Mouse (Mus musculus) heart, embryonic 14.5 days (tissue): Measurements from ENCODE around the gene Aagab. TPM values are rescaled to one million over a fixed set of nuclear protein-coding genes. Genes with fewer than 3 reads are reported as not detected.

Experiments
- ATAC-seq: fragments of 200-750 bp; cut with Nextera tagmentation; 2 replicates; pipeline ENCODE4 v1.8.0; 2017; ENCODE audit warnings: low read depth, moderate TSS enrichment; ENCODE audit not compliant: insufficient number of reproducible peaks, insufficient read depth, low FRiP score
- H3K27ac ChIP-seq, 2 experiments: fragments of 200-500 bp in 1 of 2; fragments of 300-500 bp in 1 of 2; sonication (generic) in 1 of 2; replicated peaks in 1 of 2; 2 replicates each; pipeline ENCODE4 v1.5.1; 2012 to 2014; ENCODE audit warnings: low read depth in 2 of 2, low read length in 2 of 2, control low read depth in 1 of 2, mild to moderate bottlenecking in 1 of 2, mixed read lengths in 1 of 2; ENCODE audit not compliant: control insufficient read depth in 1 of 2, insufficient read depth in 1 of 2
- H3K27me3 ChIP-seq: fragments of 300-500 bp; sonication (generic); 2 replicates; pipeline ENCODE4 v1.6.1; 2014; ENCODE audit warnings: mild to moderate bottlenecking, low read length, control low read depth; ENCODE audit not compliant: control insufficient read depth, insufficient read depth
- H3K36me3 ChIP-seq: fragments of 300-500 bp; sonication (generic); 2 replicates; pipeline ENCODE4 v1.6.1; 2014; ENCODE audit warnings: mild to moderate bottlenecking, control low read depth, low read length, mixed read lengths; ENCODE audit not compliant: control insufficient read depth, insufficient read depth
- H3K4me1 ChIP-seq, 2 experiments: fragments of 200-500 bp in 1 of 2; fragments of 300-500 bp in 1 of 2; sonication (generic) in 1 of 2; 2 replicates each; pipeline ENCODE4 v1.6.1; 2012 to 2014; ENCODE audit warnings: low read length in 2 of 2, control low read depth in 1 of 2, mixed read lengths in 1 of 2; ENCODE audit not compliant: control insufficient read depth in 2 of 2, insufficient read depth in 2 of 2
- H3K4me2 ChIP-seq: fragments of 300-500 bp; sonication (generic); 2 replicates; pipeline ENCODE4 v1.6.1; 2014; ENCODE audit warnings: mild to moderate bottlenecking, low read length
- H3K4me3 ChIP-seq, 2 experiments: fragments of 200-500 bp in 1 of 2; fragments of 300-500 bp in 1 of 2; sonication (generic) in 1 of 2; 2 replicates each; pipeline ENCODE4 v1.5.1; 2012 to 2014; ENCODE audit warnings: low read length in 2 of 2, mild to moderate bottlenecking in 2 of 2, control low read depth in 1 of 2, low read depth in 1 of 2, moderate library complexity in 1 of 2; ENCODE audit not compliant: control insufficient read depth in 1 of 2, insufficient read depth in 1 of 2
- H3K9ac ChIP-seq: fragments of 300-500 bp; sonication (generic); 2 replicates; pipeline ENCODE4 v1.6.1; 2014; ENCODE audit warnings: mild to moderate bottlenecking, low read length
- H3K9me3 ChIP-seq: fragments of 300-500 bp; sonication (generic); 2 replicates; pipeline ENCODE4 v1.6.1; 2016; ENCODE audit warnings: low read length, control low read depth; ENCODE audit not compliant: control insufficient read depth
- WGBS: fragments of 180-500 bp; shearing (Covaris S2); extraction: QIAGEN DNeasy Blood & Tissue Kit; methylation state at CpG from one replicate; pipeline ENCODE4 v1.1.7; 2014; 5-methylcytosine and 5-hydroxymethylcytosine counted together
- polyA plus RNA-seq: library from polyadenylated mRNA; unstranded; fragments of >200 nt; fragmentation: Nextera tagmentation; extraction: Ambion mirVana; gene quantifications from 2 replicates; pipeline ENCODE4 v1.2.1, GENCODE M21; 2014

The Aagab gene
- polyA plus RNA-seq, 1 experiment from 2014 or later = 28.5 TPM

DNA sequence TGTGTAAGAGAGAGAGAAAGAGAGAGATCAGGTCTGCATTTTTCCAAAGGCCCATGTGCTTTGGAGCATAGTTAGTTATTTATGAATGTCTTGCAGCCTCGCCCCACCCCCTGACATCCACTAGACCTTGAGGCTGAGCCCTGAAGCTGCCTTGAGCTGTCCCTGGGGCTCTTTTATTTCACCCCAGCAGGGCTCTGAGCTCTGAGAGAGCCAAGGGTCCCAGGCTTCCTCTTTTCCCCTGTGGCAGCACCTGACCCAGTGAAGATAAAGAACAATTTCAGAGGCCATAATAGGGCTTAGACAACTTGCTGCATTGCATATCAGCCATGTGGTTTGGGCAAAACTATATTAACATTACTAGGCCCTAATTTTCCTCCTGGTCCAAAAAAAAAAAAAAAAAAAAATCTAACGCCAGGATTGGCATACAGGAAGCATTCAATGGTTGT lies 61.9 kb downstream of the Aagab start:
- 75% methylated on average over 2 of the region's 2 CpGs for WGBS
- H3K4me2 ChIP-seq = no peak overlapping the region
- H3K9me3 ChIP-seq = no peaks in the 10 kb centered on the region
- peaks cover 36% of the 10 kb centered on the region for H3K36me3 ChIP-seq
- H3K4me3 ChIP-seq = no peak overlapping the region
- ATAC-seq = no peak
- peaks cover 51 to 66% of the 10 kb centered on the region in 2 experiments for H3K4me1 ChIP-seq
- no peaks in the 10 kb centered on the region for H3K27me3 ChIP-seq
- no peak overlapping the region for H3K9ac ChIP-seq
- no peak overlapping the region for H3K27ac ChIP-seq

DNA sequence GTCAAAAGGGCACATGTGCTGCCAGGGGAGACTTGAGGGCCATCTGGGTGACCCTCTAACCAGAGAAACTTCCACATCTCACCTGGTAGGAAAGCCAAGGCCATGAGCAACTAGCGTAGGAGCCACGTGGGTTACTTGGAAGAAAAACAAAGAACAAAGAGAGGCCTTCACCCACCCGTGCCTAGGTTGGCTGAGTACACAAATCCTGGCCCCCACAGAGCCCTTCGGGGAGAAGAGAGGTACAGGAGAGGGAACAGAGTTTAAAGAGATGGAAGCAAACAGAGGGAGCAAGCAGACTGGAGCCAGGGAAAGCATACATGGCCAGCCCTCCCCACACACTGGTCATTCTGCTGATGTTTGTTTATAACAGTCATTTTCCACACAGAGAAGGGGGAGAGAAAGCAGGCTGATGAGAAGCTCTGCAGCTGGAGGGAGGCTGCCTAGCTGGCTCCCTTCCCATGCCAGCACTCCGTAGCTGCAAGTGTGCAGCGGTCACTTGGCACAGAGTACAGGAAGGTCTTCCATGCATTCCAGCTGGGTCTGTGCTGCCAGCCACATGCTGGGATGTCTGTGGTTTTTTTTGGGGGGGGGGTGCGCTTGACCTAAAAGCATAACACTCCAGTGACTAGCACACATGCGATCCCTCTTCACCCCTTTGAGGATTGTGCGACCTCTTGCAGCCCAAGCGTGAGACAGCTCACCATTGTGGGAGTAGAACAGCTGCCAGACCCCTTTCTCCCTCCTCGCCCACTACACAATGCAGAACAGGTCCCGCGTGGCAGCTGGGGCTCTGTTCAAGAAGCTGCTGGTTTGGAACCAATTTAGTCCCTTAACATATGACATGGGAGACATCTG lies 62.6 kb downstream of the Aagab start:
- H3K4me2 ChIP-seq = no peak overlapping the region
- H3K27me3 ChIP-seq = no peaks in the 10 kb centered on the region
- H3K36me3 ChIP-seq = peaks cover 36% of the 10 kb centered on the region
- peaks cover 51 to 66% of the 10 kb centered on the region in 2 experiments for H3K4me1 ChIP-seq
- peak overlapping the region in 1 of 2 experiments; percentile 53; a peak in 2 of 4 replicates for H3K27ac ChIP-seq
- ATAC-seq = 0 out of 2 replicates have a peak, but pooled peaks have one; percentile 17
- no peak overlapping the region for H3K4me3 ChIP-seq
- no peaks in the 10 kb centered on the region for H3K9me3 ChIP-seq
- WGBS = 67% methylated on average over 13 of the region's 13 CpGs
- H3K9ac ChIP-seq = no peak overlapping the region; the same call in 1 of the 2 replicates

DNA sequence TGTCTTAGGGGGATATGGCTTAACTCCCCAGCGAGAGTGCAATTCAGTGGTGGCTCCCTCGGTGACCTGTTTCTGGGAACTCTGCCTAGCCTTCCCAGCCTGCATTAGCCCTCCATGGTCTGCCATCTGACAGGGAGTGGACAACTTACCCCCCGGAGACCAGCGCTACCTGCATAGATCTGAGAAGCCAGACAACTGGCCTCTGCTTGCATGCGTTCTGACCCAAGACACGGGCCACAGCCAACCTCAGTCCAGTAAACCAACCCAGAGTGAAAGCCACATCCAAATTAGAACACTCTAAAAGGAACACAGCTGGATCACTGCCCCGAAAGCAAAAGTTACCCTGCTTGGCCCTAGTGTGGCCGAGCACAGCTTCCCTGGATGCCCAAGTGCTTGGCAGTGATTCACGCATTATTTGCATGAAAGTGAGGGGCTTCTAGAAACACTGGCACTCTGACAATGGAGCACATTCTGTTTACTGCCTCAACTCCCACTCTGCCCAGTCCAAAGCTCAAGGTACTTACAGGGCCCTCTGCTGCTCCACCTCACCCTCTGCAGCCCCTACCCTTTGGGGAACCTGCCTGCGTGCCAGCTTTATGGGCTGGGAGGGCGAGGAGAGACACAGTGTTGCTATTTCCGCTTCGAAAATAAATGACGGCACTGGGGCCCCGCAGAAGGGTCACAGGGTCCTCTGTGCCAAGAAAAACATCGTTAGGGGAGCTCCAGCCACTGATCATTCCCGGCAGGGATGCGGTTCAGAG lies 64.3 kb downstream of the Aagab start:
- H3K4me2 ChIP-seq = peak overlapping the region; percentile 36; the same call in 1 of the 2 replicates
- no peaks in the 10 kb centered on the region for H3K9me3 ChIP-seq
- WGBS = 39% methylated on average over 18 of the region's 18 CpGs
- peak overlapping the region; percentile 29 to 71 for H3K27ac ChIP-seq
- ATAC-seq = peak; percentile 68
- peak overlapping the region; percentile 58; the same call in 1 of the 2 replicates for H3K9ac ChIP-seq
- peaks cover 51 to 68% of the 10 kb centered on the region in 2 experiments for H3K4me1 ChIP-seq
- peaks cover 28% of the 10 kb centered on the region for H3K36me3 ChIP-seq
- H3K4me3 ChIP-seq = no peak overlapping the region
- H3K27me3 ChIP-seq = no peaks in the 10 kb centered on the region

DNA sequence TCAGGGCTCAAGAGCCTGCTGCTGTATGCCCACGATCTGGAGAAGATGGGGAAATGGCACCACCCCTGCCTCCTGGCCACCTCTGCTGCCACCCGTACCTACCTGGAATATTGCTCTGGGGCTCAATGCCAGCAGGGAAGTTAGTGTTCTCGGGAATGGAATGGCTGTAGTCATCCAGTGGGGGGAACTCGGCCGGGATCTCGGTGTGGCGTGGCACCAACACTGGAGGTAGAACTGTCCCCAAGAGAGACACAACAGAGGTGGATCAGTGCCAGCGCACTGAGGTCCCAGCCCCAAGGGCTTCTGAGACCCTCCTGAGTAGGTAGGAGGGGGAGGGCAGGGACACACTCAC lies 64.9 kb downstream of the Aagab start:
- H3K9ac ChIP-seq = peak overlapping the region; percentile 58
- H3K4me1 ChIP-seq = peaks cover 52 to 73% of the 10 kb centered on the region in 2 experiments
- 63% methylated on average over 8 of the region's 8 CpGs for WGBS
- H3K27ac ChIP-seq = peak overlapping the region; percentile 30 to 71; a peak in 2 of 4 replicates
- ATAC-seq = no peak
- H3K4me3 ChIP-seq = no peak overlapping the region
- peak overlapping the region; percentile 36; the same call in 1 of the 2 replicates for H3K4me2 ChIP-seq
- H3K36me3 ChIP-seq = peaks cover 22% of the 10 kb centered on the region
- no peaks in the 10 kb centered on the region for H3K9me3 ChIP-seq
- no peaks in the 10 kb centered on the region for H3K27me3 ChIP-seq

DNA sequence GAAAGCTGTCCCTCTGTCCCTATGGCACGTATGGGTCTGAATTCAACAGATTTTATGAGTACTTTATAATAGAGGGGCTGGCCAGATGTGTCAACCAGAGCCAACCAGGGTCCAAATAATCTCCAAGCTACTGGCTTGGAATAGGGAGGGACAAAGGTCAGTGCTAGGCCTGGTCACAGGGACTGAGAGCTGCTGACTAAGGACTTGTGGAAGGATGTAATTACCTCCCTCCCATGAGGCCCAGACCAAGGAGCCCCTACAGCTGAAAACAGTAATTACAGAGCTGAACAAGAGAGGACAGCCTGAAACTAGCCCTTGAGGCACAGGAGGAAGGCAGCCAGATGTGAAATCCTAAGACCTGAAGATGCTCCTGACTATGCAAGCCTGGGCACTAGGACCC lies 66.2 kb downstream of the Aagab start:
- Histone ChIP-seq H3K27me3 (no peaks in the 10 kb centered on the region), H3K36me3 (peaks cover 10% of the 10 kb centered on the region), H3K4me2 (no peak overlapping the region), H3K4me3 (no peak overlapping the region), H3K4me1 (peaks cover 57 to 75% of the 10 kb centered on the region in 2 experiments), H3K9me3 (no peaks in the 10 kb centered on the region), H3K9ac (no peak overlapping the region), H3K27ac (no peak overlapping the region)
- ATAC-seq = no peak
- WGBS = 90% methylated on average over 1 of the region's 1 CpGs

DNA sequence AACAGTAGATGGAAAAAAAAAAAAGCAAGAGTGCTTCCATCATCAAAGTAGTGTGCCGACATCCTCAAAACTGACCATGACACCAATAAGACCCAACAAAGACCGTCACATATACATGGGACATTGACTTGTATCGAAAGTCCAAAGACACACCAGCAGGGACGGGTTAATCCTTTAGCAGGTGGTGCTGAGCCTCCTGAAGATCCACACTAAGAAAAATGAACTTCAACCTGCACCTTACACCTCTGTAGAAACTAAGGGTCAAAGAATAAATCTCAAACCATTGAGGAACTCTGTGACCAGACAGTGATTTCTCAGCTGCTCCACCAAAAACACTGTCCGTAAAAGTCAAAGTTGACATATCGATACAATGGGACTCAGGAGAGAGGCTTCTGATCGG lies 67.4 kb downstream of the Aagab start:
- H3K27me3 ChIP-seq = no peaks in the 10 kb centered on the region
- no peak for ATAC-seq
- no peak overlapping the region for H3K9ac ChIP-seq
- H3K4me1 ChIP-seq = peaks cover 55 to 67% of the 10 kb centered on the region in 2 experiments
- H3K4me3 ChIP-seq = no peak overlapping the region
- no peak overlapping the region for H3K27ac ChIP-seq
- no peaks in the 10 kb centered on the region for H3K9me3 ChIP-seq
- 96% methylated on average over 7 of the region's 7 CpGs for WGBS
- H3K36me3 ChIP-seq = 0 out of 2 replicates have a peak, but pooled peaks cover under 1% of the 10 kb centered on the region
- no peak overlapping the region for H3K4me2 ChIP-seq

DNA sequence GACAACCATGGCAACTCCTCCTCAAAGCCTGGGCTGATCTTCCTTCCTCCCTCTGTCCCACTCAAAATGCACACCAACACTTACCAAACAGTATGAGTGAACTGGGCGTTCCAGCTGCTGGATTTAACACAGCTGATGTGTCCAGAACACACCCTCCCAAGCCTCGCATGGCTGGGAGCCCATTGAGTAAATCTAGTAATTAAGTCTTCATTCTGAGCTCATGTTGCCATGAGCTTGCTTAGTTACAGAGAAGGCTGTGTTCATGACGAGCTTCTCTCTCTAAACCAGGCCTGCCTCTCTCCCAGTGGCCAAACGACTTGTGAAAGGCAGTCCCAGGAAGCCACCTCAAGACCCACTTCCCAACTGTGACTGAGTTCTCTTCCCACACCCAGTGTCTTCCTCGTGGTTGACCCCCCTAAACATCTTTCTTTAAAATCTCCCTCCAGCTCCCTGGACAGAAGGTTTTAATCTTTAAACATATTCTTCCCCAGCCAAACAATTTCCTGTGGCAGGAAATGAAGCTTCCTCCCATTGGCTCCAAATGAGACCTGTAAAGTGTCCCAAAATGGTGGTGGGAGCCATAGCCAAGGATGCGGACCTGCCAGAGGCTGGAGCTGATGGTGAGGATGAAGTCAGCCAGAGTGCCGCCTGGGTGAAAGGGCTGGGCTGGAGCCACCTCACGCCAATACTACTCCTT lies 70.5 kb downstream of the Aagab start:
- 64% methylated on average over 8 of the region's 8 CpGs for WGBS
- H3K4me2 ChIP-seq = no peak overlapping the region
- no peaks in the 10 kb centered on the region for H3K27me3 ChIP-seq
- H3K9me3 ChIP-seq = no peaks in the 10 kb centered on the region
- peaks cover 34 to 45% of the 10 kb centered on the region in 2 experiments for H3K4me1 ChIP-seq
- no peak overlapping the region; a peak in 1 of 4 replicates for H3K27ac ChIP-seq
- H3K36me3 ChIP-seq = no peaks in the 10 kb centered on the region
- H3K4me3 ChIP-seq = no peak overlapping the region
- no peak for ATAC-seq
- H3K9ac ChIP-seq = no peak overlapping the region
